Mouse (Mus musculus) lung, postnatal 36 days (tissue): ENCODE results near the gene P4htm.

Experiments used
- DNase-seq: peaks from one replicate; pipeline ENCODE4 v3.0.0; 2022; ENCODE audit warnings: mixed read lengths

P4htm gene

GRCm38 (mm10) chr9:108577025-108577424 is 20.4 kb downstream of the P4htm start:
- DNase-seq, result no peak

GRCm38 (mm10) chr9:108575321-108576297 is 21.9 kb downstream of the P4htm start:
- no peak for DNase-seq

- DNase-seq, result no peak
Measured at GRCm38 (mm10) chr9:108574921-108575320, 22.5 kb downstream of the P4htm start.

- DNase-seq, result peak; percentile 62
Measured at GRCm38 (mm10) chr9:108573774-108574690, 23.4 kb downstream of the P4htm start.

GRCm38 (mm10) chr9:108572321-108572720 is 25.1 kb downstream of the P4htm start:
- no peak for DNase-seq

GRCm38 (mm10) chr9:108571401-108571973 is 26.0 kb downstream of the P4htm start:
- DNase-seq, result no peak

GRCm38 (mm10) chr9:108570207-108570896 is 27.1 kb downstream of the P4htm start:
- DNase-seq, result peak; percentile 94

- peak; percentile 98 for DNase-seq
Measured at GRCm38 (mm10) chr9:108569381-108570206, 27.9 kb downstream of the P4htm start, which contains the start of gene Dalrd3. Dalrd3 (plus strand) TSS chr9:108569886.

- no peak for DNase-seq
Measured at GRCm38 (mm10) chr9:108568511-108568921, 29.0 kb downstream of the P4htm start.

GRCm38 (mm10) chr9:108567931-108568419 is 29.5 kb downstream of the P4htm start:
- DNase-seq, result peak; percentile 42

GRCm38 (mm10) chr9:108566815-108567776 is 30.4 kb downstream of the P4htm start, which contains the start of gene Ndufaf3:
Ndufaf3 (minus strand) TSS chr9:108567434.
- DNase-seq, result peak; percentile 99

GRCm38 (mm10) chr9:108565881-108566814 is 31.3 kb downstream of the P4htm start:
- DNase-seq, result no peak

- no peak for DNase-seq
Measured at GRCm38 (mm10) chr9:108564131-108564530, 33.3 kb downstream of the P4htm start.

- no peak for DNase-seq
Measured at GRCm38 (mm10) chr9:108563671-108564070, 33.8 kb downstream of the P4htm start.

GRCm38 (mm10) chr9:108560227-108560841 is 37.1 kb downstream of the P4htm start, which contains the start of gene Impdh2:
Impdh2 (plus strand) TSS chr9:108560286.
- DNase-seq, result peak; percentile 99

- DNase-seq, result no peak
Measured at GRCm38 (mm10) chr9:108559169-108559568, 38.3 kb downstream of the P4htm start.

GRCm38 (mm10) chr9:108546875-108547274 is 50.6 kb downstream of the P4htm start:
- DNase-seq, result no peak

- no peak for DNase-seq
Measured at GRCm38 (mm10) chr9:108545986-108546385, 51.5 kb downstream of the P4htm start.
